24 mouse cellular contexts compared by ENCODE assay signal in the genomic region with DNA sequence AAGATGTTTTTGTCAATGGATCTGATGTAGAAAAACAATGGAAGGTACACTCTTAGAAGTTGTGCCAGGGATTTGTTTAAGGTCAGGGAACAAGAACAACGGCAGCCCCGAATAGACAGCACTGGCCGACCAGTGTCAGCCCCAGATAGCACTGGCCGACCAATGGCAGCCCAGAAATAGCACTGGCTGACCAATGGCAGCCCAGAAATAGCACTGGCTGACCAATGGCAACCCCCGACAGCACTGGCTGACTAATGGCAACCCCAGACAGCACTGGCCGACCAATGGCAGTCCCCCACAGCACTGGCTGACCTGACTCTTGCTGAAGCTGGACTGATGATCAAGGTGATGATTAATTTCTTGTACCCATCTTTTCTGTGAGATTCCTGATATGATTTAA. TPM values are rescaled to one million over a fixed set of nuclear protein-coding genes. Genes with fewer than 3 reads are reported as not detected.
DNase-seq lines count a peak whose midpoint lies in the region; ATAC-seq and TF ChIP-seq lines count a peak whose summit lies in the region.
"Had no signal": no experiment of that assay in that cellular context is flagged by ENCODE, and none has a peak within 500 bp of the region (broad histone marks: within the 10 kb centered on the region; RNA-seq: fewer than 3 reads in every experiment).

No protein-coding gene starts in this region.

- TF ChIP-seq RAD21 in CH12.LX (IDR thresholded peaks at IDR 0.05; ENCODE audit: low read depth, low read length): no peak

- 64% methylated on average over 6 of the region's 6 CpGs for WGBS in hindbrain, postnatal 0 days
- 72% methylated on average over 6 of the region's 6 CpGs for WGBS in hindbrain, embryonic 16.5 days

- in situ Hi-C loops in CH12.LX (cut with MboI; ENCODE audit: low pct_ligation_motif_present, low pct_unique_long_range_greater_than_20kb, low sequenced_read_pairs): no loop called here

- DNase-seq in hindbrain, postnatal 0 days (ENCODE audit: low spot score): peak; percentile 7
- DNase-seq in CH12.LX (ENCODE audit: extremely low read depth) (no peak), ES-CJ7 (ENCODE audit: low read depth, low spot score) (peak; percentile 81)
- peak; percentile 16 for DNase-seq in embryo, embryonic 11 days
- DNase-seq in natural killer cell, adult 2 months (ENCODE audit: low spot score in 2 of 2): no peak
- no peak for DNase-seq in left cerebral cortex, adult 9 months (ENCODE audit: low spot score in 2 of 2)
- DNase-seq: cerebellum, adult 8-10 months; gastrocnemius, postnatal 14 days; heart, postnatal 36 days; kidney, adult 8-10 months; kidney, postnatal 4 days; liver had no signal

- ATAC-seq in hindbrain, postnatal 0 days: no peak
- no peak for ATAC-seq in hindbrain, embryonic 16.5 days
- ATAC-seq: CD4-positive, CD25-positive, alpha-beta regulatory T cell, adult 4 months had no signal

- no peaks in the 10 kb centered on the region for H3K4me1 ChIP-seq in hindbrain, postnatal 0 days (ENCODE audit: insufficient read depth, low read length)
- H3K4me1 ChIP-seq in hindbrain, embryonic 16.5 days (ENCODE audit: control insufficient read depth, insufficient read depth, low read depth, low read length): peaks cover 2% of the 10 kb centered on the region; the same call in 1 of the 2 replicates
- peaks cover 0 to 18% of the 10 kb centered on the region in 2 experiments; a peak in 2 of 4 replicates for H3K4me1 ChIP-seq in CH12.LX (ENCODE audit: control insufficient read depth in 1 of 2, insufficient read depth in 2 of 2)
- H3K4me1 ChIP-seq: heart, embryonic 10.5 days had no signal

- TF ChIP-seq POLR2A in CH12.LX (IDR thresholded peaks at IDR 0.05; ENCODE audit: low read depth, low read length): no peak; the same call in 1 of the 2 replicates

- no peak overlapping the region for H3K27ac ChIP-seq in hindbrain, postnatal 0 days
- H3K27ac ChIP-seq in hindbrain, embryonic 16.5 days (ENCODE audit: low read depth, low read length): no peak overlapping the region
- H3K27ac ChIP-seq in CH12.LX (ENCODE audit: insufficient read depth, low read depth): no peak overlapping the region
- H3K27ac ChIP-seq: heart, embryonic 10.5 days; lung, embryonic 15.5 days had no signal

- no peaks in the 10 kb centered on the region for H3K79me2 ChIP-seq in CH12.LX (replicated peaks; ENCODE audit: control insufficient read depth, extremely low read depth, insufficient read depth, poor library complexity, severe bottlenecking)

- dilution Hi-C loops in CH12.LX (cut with MboI; ENCODE audit: extremely low pct_ligation_motif_present, extremely low pct_unique_long_range_greater_than_20kb, low sequenced_read_pairs): no loop called here

- no peaks in the 10 kb centered on the region for H3K36me3 ChIP-seq in hindbrain, postnatal 0 days (ENCODE audit: insufficient read depth, low read length)
- H3K36me3 ChIP-seq in hindbrain, embryonic 16.5 days (ENCODE audit: control insufficient read depth, insufficient read depth, low read length): no peaks in the 10 kb centered on the region
- H3K36me3 ChIP-seq in CH12.LX (replicated peaks in 1 of 2; ENCODE audit: control insufficient read depth in 1 of 2, insufficient read depth in 1 of 2, low read length in 1 of 2): peaks cover 0 to 3% of the 10 kb centered on the region in 2 experiments
- H3K36me3 ChIP-seq: heart, embryonic 10.5 days; lung, embryonic 15.5 days had no signal

- no peaks in the 10 kb centered on the region for H3K9me3 ChIP-seq in hindbrain, postnatal 0 days (ENCODE audit: low read length)
- no peaks in the 10 kb centered on the region for H3K9me3 ChIP-seq in hindbrain, embryonic 16.5 days (ENCODE audit: control insufficient read depth, low read length)
- no peaks in the 10 kb centered on the region for H3K9me3 ChIP-seq in CH12.LX (replicated peaks; ENCODE audit: low read length)
- H3K9me3 ChIP-seq: heart, embryonic 10.5 days; lung, embryonic 15.5 days had no signal

- no peak for TF ChIP-seq EP300 in CH12.LX (IDR thresholded peaks at IDR 0.05; ENCODE audit: low read length)

- H3K27me3 ChIP-seq in hindbrain, postnatal 0 days (ENCODE audit: insufficient read depth, low read length): no peaks in the 10 kb centered on the region
- H3K27me3 ChIP-seq in hindbrain, embryonic 16.5 days (replicated peaks; ENCODE audit: control insufficient read depth, insufficient read depth, low read length): no peaks in the 10 kb centered on the region
- no peaks in the 10 kb centered on the region for H3K27me3 ChIP-seq in CH12.LX (replicated peaks)
- H3K27me3 ChIP-seq: lung, embryonic 15.5 days had no signal

- H3K4me3 ChIP-seq in hindbrain, postnatal 0 days (ENCODE audit: low read length): no peak overlapping the region
- no peak overlapping the region for H3K4me3 ChIP-seq in hindbrain, embryonic 16.5 days (ENCODE audit: low read length)
- H3K4me3 ChIP-seq in CH12.LX (replicated peaks in 1 of 3; ENCODE audit: low read depth in 2 of 3, low read length in 2 of 3, poor library complexity in 1 of 3): no peak overlapping the region
- H3K4me3 ChIP-seq: erythroblast, embryonic 14.5 days; heart, embryonic 10.5 days; lung, embryonic 15.5 days had no signal

- H3K4me2 ChIP-seq in hindbrain, postnatal 0 days (ENCODE audit: low read depth, low read length): no peak overlapping the region
- no peak overlapping the region for H3K4me2 ChIP-seq in hindbrain, embryonic 16.5 days (ENCODE audit: low read length)
- no peak overlapping the region for H3K4me2 ChIP-seq in CH12.LX (ENCODE audit: insufficient read depth, low read depth, poor library complexity, severe bottlenecking)
- H3K4me2 ChIP-seq: lung, embryonic 15.5 days had no signal

- no peak overlapping the region for H3K9ac ChIP-seq in hindbrain, postnatal 0 days (replicated peaks; ENCODE audit: low read length)
- no peak overlapping the region for H3K9ac ChIP-seq in hindbrain, embryonic 16.5 days (ENCODE audit: low read depth, low read length)
- H3K9ac ChIP-seq in CH12.LX (ENCODE audit: insufficient read depth, low read depth): no peak overlapping the region
- H3K9ac ChIP-seq: lung, embryonic 15.5 days had no signal

- no peak for TF ChIP-seq CTCF in hindbrain, postnatal 0 days (IDR thresholded peaks at IDR 0.05; ENCODE audit: low read depth)
- TF ChIP-seq CTCF in CH12.LX (conservative IDR thresholded peaks at IDR 0.05 in 1 of 2, IDR thresholded peaks at IDR 0.05 in 1 of 2; ENCODE audit: low read depth in 2 of 2, low read length in 2 of 2): no peak

TF ChIP-seq in CH12.LX, 34 proteins besides CTCF, POLR2A, EP300 and RAD21:
- 0 out of 2 replicates have a peak, but pooled peaks have one; percentile 18 for TF ChIP-seq NRF1 (IDR thresholded peaks at IDR 0.05; ENCODE audit: low read depth, low read length)
- peak; percentile 80 for TF ChIP-seq CHD2 (IDR thresholded peaks at IDR 0.05; ENCODE audit: low read length)
- TF ChIP-seq SIN3A (IDR thresholded peaks at IDR 0.05; ENCODE audit: low read length): no peak
TF ChIP-seq in CH12.LX: peak in this region for 2.

RNA-seq across cellular contexts. Expression of a gene that starts 5.1 kb away (rescaled TPM):
- total RNA-seq in hindbrain, postnatal 0 days (2014; rRNA removed): 10.2 and 17.4 TPM in 2 replicates
- 8.0 and 8.4 TPM in 2 replicates for polyA plus RNA-seq in hindbrain, postnatal 0 days (2015; fragmentation: Nextera tagmentation; extraction: Ambion mirVana)
- polyA plus RNA-seq in hindbrain, embryonic 16.5 days (2015; fragmentation: Nextera tagmentation; extraction: Ambion mirVana): 11.3 and 12.2 TPM in 2 replicates
- total RNA-seq in CH12.LX (2012; rRNA removed) (17.9 and 24.4 TPM in 2 replicates), CH12.LX (2014; rRNA removed) (16.9 and 20.4 TPM in 2 replicates)
- 26.3 and 27.7 TPM in 2 replicates for polyA plus RNA-seq in CH12.LX (2012; ENCODE audit: insufficient read length, low read depth)

RNA-seq across cellular contexts. Expression of a gene that starts 19.8 kb away (rescaled TPM):
- 3.4 and 4.9 TPM in 2 replicates for total RNA-seq in hindbrain, postnatal 0 days (2014; rRNA removed)
- 3.3 and 4.3 TPM in 2 replicates for polyA plus RNA-seq in hindbrain, postnatal 0 days (2015; fragmentation: Nextera tagmentation; extraction: Ambion mirVana)
- 2.3 and 4.5 TPM in 2 replicates for polyA plus RNA-seq in hindbrain, embryonic 16.5 days (2015; fragmentation: Nextera tagmentation; extraction: Ambion mirVana)
- total RNA-seq in CH12.LX (2012; rRNA removed) (not detected in 2 replicates), CH12.LX (2014; rRNA removed) (not detected in 2 replicates)
- polyA plus RNA-seq in CH12.LX (2012; ENCODE audit: insufficient read length, low read depth): not detected in 2 replicates
- total RNA-seq: gastrocnemius, postnatal 14 days; heart, postnatal 36 days; monocyte, adult 5-6 weeks; neutrophil, adult 5-6 weeks had no signal
- polyA plus RNA-seq: CD4-positive, CD25-positive, alpha-beta regulatory T cell, adult 4 months; erythroblast, embryonic 14.5 days had no signal

RNA-seq across cellular contexts. Expression of a gene that starts 27.5 kb away (rescaled TPM):
- 0.68 and 0.89 TPM in 2 replicates for total RNA-seq in hindbrain, postnatal 0 days (2014; rRNA removed)
- polyA plus RNA-seq in hindbrain, postnatal 0 days (2015; fragmentation: Nextera tagmentation; extraction: Ambion mirVana): 1.6 and 2.2 TPM in 2 replicates
- 0.47 and 1.4 TPM in 2 replicates for polyA plus RNA-seq in hindbrain, embryonic 16.5 days (2015; fragmentation: Nextera tagmentation; extraction: Ambion mirVana)
- total RNA-seq in CH12.LX (2012; rRNA removed) (not detected in 2 replicates), CH12.LX (2014; rRNA removed) (not detected in 2 replicates)
- polyA plus RNA-seq in CH12.LX (2012; ENCODE audit: insufficient read length, low read depth): 0.10 TPM in 1 of 2 replicates, not detected in the other
- total RNA-seq: gastrocnemius, postnatal 14 days; heart, postnatal 36 days; monocyte, adult 5-6 weeks; neutrophil, adult 5-6 weeks had no signal
- polyA plus RNA-seq: CD4-positive, CD25-positive, alpha-beta regulatory T cell, adult 4 months; lung, embryonic 15.5 days had no signal

RNA-seq across cellular contexts. Expression of a gene that starts 44.2 kb away (rescaled TPM):
- not detected in 2 replicates for total RNA-seq in hindbrain, postnatal 0 days (2014; rRNA removed)
- polyA plus RNA-seq in hindbrain, postnatal 0 days (2015; fragmentation: Nextera tagmentation; extraction: Ambion mirVana): not detected in 2 replicates
- polyA plus RNA-seq in hindbrain, embryonic 16.5 days (2015; fragmentation: Nextera tagmentation; extraction: Ambion mirVana): not detected in 2 replicates
- total RNA-seq in CH12.LX (2012; rRNA removed) (0.17 and 0.34 TPM in 2 replicates), CH12.LX (2014; rRNA removed) (not detected in 2 replicates)
- polyA plus RNA-seq in CH12.LX (2012; ENCODE audit: insufficient read length, low read depth): not detected in 2 replicates
- total RNA-seq: gastrocnemius, postnatal 14 days; heart, postnatal 36 days; layer of hippocampus, postnatal 14 days; left cerebral cortex, postnatal 25 days; monocyte, adult 5-6 weeks; neutrophil, adult 5-6 weeks had no signal
- polyA plus RNA-seq: CD4-positive, CD25-positive, alpha-beta regulatory T cell, adult 4 months; cortical plate, adult 2 months; erythroblast, embryonic 14.5 days; heart, embryonic 10.5 days; lung, embryonic 15.5 days; spleen, adult 2 months; stomach, embryonic 16.5 days had no signal

RNA-seq across cellular contexts. Expression of a gene that starts 49.3 kb away (rescaled TPM):
- total RNA-seq in hindbrain, postnatal 0 days (2014; rRNA removed): not detected in 2 replicates
- polyA plus RNA-seq in hindbrain, postnatal 0 days (2015; fragmentation: Nextera tagmentation; extraction: Ambion mirVana): not detected in 2 replicates
- polyA plus RNA-seq in hindbrain, embryonic 16.5 days (2015; fragmentation: Nextera tagmentation; extraction: Ambion mirVana): not detected in 2 replicates
- total RNA-seq in CH12.LX (2012; rRNA removed): not detected in 2 replicates
- not detected in 2 replicates for total RNA-seq in CH12.LX (2014; rRNA removed)
- not detected in 2 replicates for polyA plus RNA-seq in CH12.LX (2012; ENCODE audit: insufficient read length, low read depth)
- total RNA-seq: gastrocnemius, postnatal 14 days; heart, postnatal 36 days; layer of hippocampus, postnatal 14 days; left cerebral cortex, postnatal 25 days; monocyte, adult 5-6 weeks; neutrophil, adult 5-6 weeks had no signal
- polyA plus RNA-seq: CD4-positive, CD25-positive, alpha-beta regulatory T cell, adult 4 months; cortical plate, adult 2 months; erythroblast, embryonic 14.5 days; heart, embryonic 10.5 days; lung, embryonic 15.5 days; spleen, adult 2 months; stomach, embryonic 16.5 days had no signal

Comparison
In these comparisons a context has a peak if more than half of its experiments do, and no peak if none do; other contexts are left out.
1. DNase-seq: peak in hindbrain, postnatal 0 days (single experiment), ES-CJ7 (single experiment) and embryo, embryonic 11 days (single experiment); none in CH12.LX (single experiment), natural killer cell, adult 2 months (0 of 2) and left cerebral cortex, adult 9 months (0 of 2).